Comparison of ENCODE assay signal across 28 mouse cellular contexts in genomic region chr12:104844279-104844678, GRCm38 (mm10). TPM values are rescaled to one million over a fixed set of nuclear protein-coding genes. Genes with fewer than 3 reads are reported as not detected.
DNase-seq lines count a peak whose midpoint lies in the region; ATAC-seq and TF ChIP-seq lines count a peak whose summit lies in the region.
"Had no signal": no experiment of that assay in that cellular context is flagged by ENCODE, and none has a peak within 500 bp of the region (broad histone marks: within the 10 kb centered on the region; RNA-seq: fewer than 3 reads in every experiment).

No protein-coding gene starts in this region.

- H3K79me2 ChIP-seq in myocyte (ENCODE audit: control insufficient read depth, insufficient read depth) = no peaks in the 10 kb centered on the region

- no peaks in the 10 kb centered on the region for H3K9me3 ChIP-seq in intestine, embryonic 16.5 days (ENCODE audit: control insufficient read depth, low read length)
- no peaks in the 10 kb centered on the region for H3K9me3 ChIP-seq in midbrain, embryonic 13.5 days
- H3K9me3 ChIP-seq: embryonic facial prominence, embryonic 10.5 days; embryonic facial prominence, embryonic 15.5 days; forebrain, embryonic 12.5 days; heart, embryonic 10.5 days; heart, embryonic 15.5 days; limb, embryonic 12.5 days; megakaryocyte, embryonic 14.5 days; midbrain, embryonic 12.5 days had no signal

- no peak overlapping the region for H3K4me3 ChIP-seq in layer of hippocampus, adult 2 months
- H3K4me3 ChIP-seq in intestine, embryonic 16.5 days (ENCODE audit: low read length) = no peak overlapping the region
- no peak overlapping the region for H3K4me3 ChIP-seq in myocyte
- H3K4me3 ChIP-seq in midbrain, embryonic 13.5 days (replicated peaks) = no peak overlapping the region
- H3K4me3 ChIP-seq: embryonic facial prominence, embryonic 10.5 days; embryonic facial prominence, embryonic 15.5 days; forebrain, embryonic 12.5 days; heart, embryonic 10.5 days; heart, embryonic 15.5 days; limb, embryonic 12.5 days; megakaryocyte, embryonic 14.5 days; midbrain, embryonic 12.5 days had no signal

- H3K9ac ChIP-seq in intestine, embryonic 16.5 days (ENCODE audit: low read depth, low read length) = 0 out of 2 replicates have a peak overlapping the region, but pooled peaks have one; percentile 22
- H3K9ac ChIP-seq in midbrain, embryonic 13.5 days (replicated peaks) = no peak overlapping the region
- H3K9ac ChIP-seq: embryonic facial prominence, embryonic 15.5 days; forebrain, embryonic 12.5 days; forebrain, postnatal 0 days; heart, embryonic 15.5 days; limb, embryonic 12.5 days; midbrain, embryonic 12.5 days had no signal

- peak; percentile 56 for ATAC-seq in intestine, embryonic 16.5 days
- no peak for ATAC-seq in midbrain, embryonic 13.5 days
- ATAC-seq: hindbrain, postnatal 0 days had no signal

- no peak for TF ChIP-seq POLR2A in myocyte (IDR thresholded peaks at IDR 0.05; ENCODE audit: insufficient read length, low read depth)

- WGBS in intestine, embryonic 16.5 days = 55% methylated on average over 4 of the region's 4 CpGs
- 69% methylated on average over 4 of the region's 4 CpGs for WGBS in midbrain, embryonic 13.5 days

- H3K4me2 ChIP-seq in intestine, embryonic 16.5 days (ENCODE audit: low read depth, low read length) = no peak overlapping the region
- peak overlapping the region; percentile 58 for H3K4me2 ChIP-seq in myocyte (ENCODE audit: low read depth)
- no peak overlapping the region for H3K4me2 ChIP-seq in midbrain, embryonic 13.5 days (replicated peaks)
- H3K4me2 ChIP-seq: embryonic facial prominence, embryonic 15.5 days; forebrain, embryonic 12.5 days; heart, embryonic 15.5 days; limb, embryonic 12.5 days; liver, embryonic 11.5 days; midbrain, embryonic 12.5 days had no signal

- no peaks in the 10 kb centered on the region for H3K36me3 ChIP-seq in intestine, embryonic 16.5 days (ENCODE audit: control insufficient read depth, insufficient read depth, low read length)
- no peaks in the 10 kb centered on the region for H3K36me3 ChIP-seq in myocyte (ENCODE audit: control insufficient read depth, insufficient read depth)
- no peaks in the 10 kb centered on the region for H3K36me3 ChIP-seq in midbrain, embryonic 13.5 days
- H3K36me3 ChIP-seq: embryonic facial prominence, embryonic 10.5 days; embryonic facial prominence, embryonic 15.5 days; forebrain, embryonic 12.5 days; heart, embryonic 10.5 days; heart, embryonic 15.5 days; limb, embryonic 12.5 days; midbrain, embryonic 12.5 days had no signal

- peaks cover 27% of the 10 kb centered on the region for H3K4me1 ChIP-seq in intestine, embryonic 16.5 days (ENCODE audit: control insufficient read depth, insufficient read depth, low read length)
- H3K4me1 ChIP-seq in midbrain, embryonic 13.5 days (replicated peaks) = peaks cover 19% of the 10 kb centered on the region

- no peak for TF ChIP-seq CTCF in layer of hippocampus, adult 2 months (conservative IDR thresholded peaks at IDR 0.05)

- H3ac ChIP-seq in myocyte (ENCODE audit: control insufficient read depth, insufficient read length) = no peak overlapping the region

- H3K27me3 ChIP-seq in intestine, embryonic 16.5 days (replicated peaks; ENCODE audit: control insufficient read depth, insufficient read depth, low read length) = no peaks in the 10 kb centered on the region
- peaks cover 15% of the 10 kb centered on the region for H3K27me3 ChIP-seq in myocyte (ENCODE audit: control insufficient read depth, insufficient read depth, insufficient read length)
- H3K27me3 ChIP-seq in midbrain, embryonic 13.5 days = no peaks in the 10 kb centered on the region
- H3K27me3 ChIP-seq: embryonic facial prominence, embryonic 15.5 days had no signal

- peak overlapping the region; percentile 85 for H3K27ac ChIP-seq in layer of hippocampus, adult 2 months
- no peak overlapping the region for H3K27ac ChIP-seq in intestine, embryonic 16.5 days (ENCODE audit: low read length)
- no peak overlapping the region for H3K27ac ChIP-seq in midbrain, embryonic 13.5 days
- H3K27ac ChIP-seq: embryonic facial prominence, embryonic 15.5 days; forebrain, embryonic 12.5 days; heart, embryonic 10.5 days; heart, embryonic 15.5 days; limb, embryonic 12.5 days; midbrain, embryonic 12.5 days had no signal

- DNase-seq in layer of hippocampus, adult 2 months (ENCODE audit: low spot score in 2 of 2) = no peak
- no peak for DNase-seq in layer of hippocampus, postnatal 36 days
- DNase-seq in cerebellum, postnatal 4 days (ENCODE audit: low spot score in 2 of 2) = no peak
- DNase-seq: adrenal gland, adult 8-10 months; B cell, adult 2 months; cerebellum, adult 2 months; cerebellum, postnatal 14 days; forebrain, postnatal 0 days; gastrocnemius, postnatal 14 days; heart, adult 11 months; kidney, adult 18-20 months; kidney, postnatal 25 days; lung, postnatal 36 days; right cerebral cortex, postnatal 25 days; thymus, postnatal 4 days had no signal

TF ChIP-seq in myocyte, 11 proteins besides CTCF, POLR2A, EP300 and RAD21:
- TF ChIP-seq TCF12 (IDR thresholded peaks at IDR 0.05; ENCODE audit: insufficient read depth, poor library complexity, severe bottlenecking) = no peak
- TF ChIP-seq CEBPB (IDR thresholded peaks at IDR 0.05; ENCODE audit: insufficient read depth, poor library complexity, severe bottlenecking) = peak; percentile 54; the same call in 1 of the 2 replicates

RNA-seq across cellular contexts. Expression of gene Clmn, which starts 20.6 kb away (rescaled TPM):
- 100 to 1,000 TPM; 103 to 108 TPM for total RNA-seq in layer of hippocampus, adult 2 months (2021)
- total RNA-seq in layer of hippocampus, postnatal 36 days (2021) = 100 to 1,000 TPM in 1 of 2 experiments, 10 to 100 TPM in 1; 91.9 to 104 TPM
- 2.9 and 3.0 TPM in 2 replicates for polyA plus RNA-seq in intestine, embryonic 16.5 days (2015; fragmentation: Nextera tagmentation; extraction: Ambion mirVana)
- polyA plus RNA-seq in myocyte (2012; fragmentation: generic; extraction: Trizol) = 0.07 TPM
- polyA plus RNA-seq in midbrain, embryonic 13.5 days (2015; fragmentation: Nextera tagmentation; extraction: Ambion mirVana) = 0.98 and 1.1 TPM in 2 replicates
